Mouse (Mus musculus) intestine, embryonic 16.5 days (tissue): ENCODE measurements around the gene Ccdc88c. TPM values are rescaled to one million over a fixed set of nuclear protein-coding genes. Genes with fewer than 3 reads are reported as not detected.

Source experiments
- ATAC-seq: fragments of 200-750 bp; cut with Nextera tagmentation; 2 replicates; pipeline ENCODE4 v1.8.0; 2017; ENCODE audit warnings: moderate TSS enrichment, moderate library complexity
- H3K27ac ChIP-seq: fragments of 300-500 bp; sonication (generic); 2 replicates; pipeline ENCODE4 v1.5.1; 2014; ENCODE audit warnings: mild to moderate bottlenecking, low read length
- H3K27me3 ChIP-seq: fragments of 300-500 bp; sonication (generic); replicated peaks from 2 replicates; pipeline ENCODE4 v1.6.1; 2014; ENCODE audit warnings: low read length, control low read depth, mixed read lengths; ENCODE audit not compliant: control insufficient read depth, insufficient read depth
- H3K36me3 ChIP-seq: fragments of 300-500 bp; sonication (generic); 2 replicates; pipeline ENCODE4 v1.6.1; 2014; ENCODE audit warnings: low read length, control low read depth; ENCODE audit not compliant: control insufficient read depth, insufficient read depth
- H3K4me1 ChIP-seq: fragments of 300-500 bp; sonication (generic); 2 replicates; pipeline ENCODE4 v1.6.1; 2014; ENCODE audit warnings: low read length, control low read depth, mixed read lengths; ENCODE audit not compliant: control insufficient read depth, insufficient read depth
- H3K4me2 ChIP-seq: fragments of 300-500 bp; sonication (generic); 2 replicates; pipeline ENCODE4 v1.6.1; 2014; ENCODE audit warnings: low read depth, low read length, control low read depth
- H3K4me3 ChIP-seq: fragments of 300-500 bp; sonication (generic); 2 replicates; pipeline ENCODE4 v1.5.1; 2014; ENCODE audit warnings: mild to moderate bottlenecking, low read length
- H3K9ac ChIP-seq: fragments of 300-500 bp; sonication (generic); 2 replicates; pipeline ENCODE4 v1.6.1; 2014; ENCODE audit warnings: low read depth, low read length
- H3K9me3 ChIP-seq: fragments of 300-500 bp; sonication (generic); 2 replicates; pipeline ENCODE4 v1.6.1; 2016; ENCODE audit warnings: low read length, control low read depth; ENCODE audit not compliant: control insufficient read depth
- WGBS: fragments of 180-500 bp; shearing (Covaris S2); extraction: QIAGEN DNeasy Blood & Tissue Kit; methylation state at CpG from one replicate; pipeline ENCODE4 v1.1.7; 2014; 5-methylcytosine and 5-hydroxymethylcytosine counted together
- polyA plus RNA-seq: library from polyadenylated mRNA; unstranded; fragments of >200 nt; fragmentation: Nextera tagmentation; extraction: Ambion mirVana; gene quantifications from 2 replicates; pipeline ENCODE4 v1.2.1, GENCODE M21; 2015

Ccdc88c gene
- polyA plus RNA-seq, 1 experiment from 2014 or later, result 13.1 TPM

DNA sequence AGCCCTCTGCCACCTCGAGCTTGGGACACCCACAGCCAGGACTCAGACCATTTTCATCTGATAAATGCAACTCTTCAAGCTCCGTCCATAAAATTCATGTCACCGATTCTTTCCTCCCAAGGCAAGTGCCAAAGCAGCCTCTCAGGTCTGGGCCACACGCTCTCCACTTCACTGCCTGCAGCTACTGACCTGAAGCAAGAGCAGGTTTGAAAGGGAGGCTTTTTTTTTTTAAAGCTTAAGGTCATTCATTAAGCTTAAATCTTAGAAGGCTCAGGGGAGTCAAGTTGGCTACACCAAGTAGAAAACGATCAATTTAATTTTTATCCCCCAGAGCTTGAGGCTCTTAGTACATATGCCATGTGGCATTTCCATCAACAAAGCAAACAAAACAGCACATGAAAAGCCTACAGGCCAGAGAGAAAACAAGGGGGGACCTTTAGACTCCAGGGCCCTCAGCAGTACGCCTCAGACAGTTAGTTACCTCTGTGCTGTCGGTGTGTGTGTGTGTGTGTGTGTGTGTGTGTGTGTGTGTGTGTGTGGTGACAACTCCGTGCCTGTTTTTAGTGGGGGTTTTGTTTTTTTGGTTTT is 15.7 kb downstream of the Ccdc88c start:
- WGBS, result 56% methylated on average over 8 of the region's 8 CpGs
- Histone ChIP-seq H3K27ac (peak overlapping the region; percentile 73), H3K36me3 (no peaks in the 10 kb centered on the region), H3K4me3 (no peak overlapping the region), H3K4me2 (peak overlapping the region; percentile 7; the same call in 1 of the 2 replicates), H3K9ac (peak overlapping the region; percentile 61), H3K9me3 (no peaks in the 10 kb centered on the region), H3K4me1 (peaks cover 74% of the 10 kb centered on the region), H3K27me3 (no peaks in the 10 kb centered on the region)
- no peak for ATAC-seq

DNA sequence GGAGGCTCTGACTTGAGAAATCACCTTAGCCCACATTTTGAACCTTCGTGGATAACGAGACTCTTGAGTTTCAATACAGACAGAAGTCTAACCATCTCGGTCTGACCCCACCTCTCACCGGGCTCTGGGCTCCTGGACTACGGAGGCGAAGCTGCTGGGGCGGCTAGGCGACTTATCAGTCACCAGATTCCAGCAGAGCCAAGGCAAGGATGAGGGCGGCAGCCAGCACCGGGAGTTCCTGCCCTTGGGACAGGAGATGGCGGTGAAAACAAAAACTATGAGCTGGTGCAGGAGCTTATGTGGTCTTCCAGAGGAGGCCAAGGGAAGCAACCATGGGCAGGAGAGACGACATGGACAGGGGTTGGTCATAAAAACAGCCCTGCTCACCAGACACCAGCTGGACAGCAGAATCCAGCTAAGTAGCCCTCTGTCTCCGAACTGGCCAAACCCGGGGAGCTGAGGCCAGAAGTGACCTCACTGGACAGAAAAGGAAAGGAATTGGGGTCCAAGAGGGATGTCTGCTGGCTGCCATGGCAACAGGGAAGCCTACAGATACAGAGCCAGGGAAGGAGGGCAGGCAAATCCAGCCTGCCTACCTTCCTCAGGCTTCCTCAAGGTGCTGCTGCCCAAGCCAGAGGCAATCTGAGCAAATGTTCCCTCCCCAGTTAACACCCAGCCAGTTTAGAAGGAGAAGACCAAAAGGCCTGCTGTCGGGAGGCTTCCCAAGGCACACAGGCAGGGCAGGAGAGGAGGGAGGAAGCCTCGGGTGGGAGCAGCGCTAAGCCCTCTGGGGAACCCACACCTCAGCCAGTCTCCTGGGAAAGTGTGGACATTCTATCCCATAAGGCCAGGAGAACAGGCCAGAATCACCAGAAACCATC is 16.4 kb downstream of the Ccdc88c start:
- peak overlapping the region; percentile 73 for H3K27ac ChIP-seq
- H3K4me1 ChIP-seq, result peaks cover 73% of the 10 kb centered on the region
- no peak for ATAC-seq
- WGBS, result 23% methylated on average over 17 of the region's 17 CpGs
- no peaks in the 10 kb centered on the region for H3K27me3 ChIP-seq
- no peaks in the 10 kb centered on the region for H3K36me3 ChIP-seq
- H3K9ac ChIP-seq, result peak overlapping the region; percentile 61
- H3K4me3 ChIP-seq, result no peak overlapping the region
- peak overlapping the region; percentile 7 for H3K4me2 ChIP-seq
- H3K9me3 ChIP-seq, result no peaks in the 10 kb centered on the region

DNA sequence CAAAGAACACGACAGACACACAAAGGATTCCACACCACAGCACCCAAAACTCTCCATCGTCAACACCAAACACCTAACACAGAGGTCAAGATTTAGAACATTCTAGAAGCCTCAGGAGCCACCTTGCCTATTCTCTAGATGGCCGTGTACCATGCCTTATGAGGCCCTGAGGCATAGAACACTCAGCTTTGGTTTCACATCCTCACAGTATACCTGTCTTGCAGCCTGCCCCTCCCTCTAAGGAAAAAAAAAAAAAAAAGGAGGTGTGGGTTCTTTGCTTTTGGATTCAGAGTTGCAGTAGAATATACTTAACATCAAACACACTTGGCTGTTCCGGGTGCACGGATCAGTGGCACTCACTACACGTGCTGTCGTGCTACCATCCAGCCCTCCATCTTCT is 17.8 kb downstream of the Ccdc88c start:
- Histone ChIP-seq H3K36me3 (no peaks in the 10 kb centered on the region), H3K9me3 (no peaks in the 10 kb centered on the region), H3K27ac (peak overlapping the region; percentile 92), H3K4me3 (no peak overlapping the region), H3K27me3 (no peaks in the 10 kb centered on the region), H3K4me2 (no peak overlapping the region), H3K4me1 (peaks cover 65% of the 10 kb centered on the region), H3K9ac (peak overlapping the region; percentile 46; the same call in 1 of the 2 replicates)
- 76% methylated on average over 7 of the region's 7 CpGs for WGBS
- no peak for ATAC-seq

DNA sequence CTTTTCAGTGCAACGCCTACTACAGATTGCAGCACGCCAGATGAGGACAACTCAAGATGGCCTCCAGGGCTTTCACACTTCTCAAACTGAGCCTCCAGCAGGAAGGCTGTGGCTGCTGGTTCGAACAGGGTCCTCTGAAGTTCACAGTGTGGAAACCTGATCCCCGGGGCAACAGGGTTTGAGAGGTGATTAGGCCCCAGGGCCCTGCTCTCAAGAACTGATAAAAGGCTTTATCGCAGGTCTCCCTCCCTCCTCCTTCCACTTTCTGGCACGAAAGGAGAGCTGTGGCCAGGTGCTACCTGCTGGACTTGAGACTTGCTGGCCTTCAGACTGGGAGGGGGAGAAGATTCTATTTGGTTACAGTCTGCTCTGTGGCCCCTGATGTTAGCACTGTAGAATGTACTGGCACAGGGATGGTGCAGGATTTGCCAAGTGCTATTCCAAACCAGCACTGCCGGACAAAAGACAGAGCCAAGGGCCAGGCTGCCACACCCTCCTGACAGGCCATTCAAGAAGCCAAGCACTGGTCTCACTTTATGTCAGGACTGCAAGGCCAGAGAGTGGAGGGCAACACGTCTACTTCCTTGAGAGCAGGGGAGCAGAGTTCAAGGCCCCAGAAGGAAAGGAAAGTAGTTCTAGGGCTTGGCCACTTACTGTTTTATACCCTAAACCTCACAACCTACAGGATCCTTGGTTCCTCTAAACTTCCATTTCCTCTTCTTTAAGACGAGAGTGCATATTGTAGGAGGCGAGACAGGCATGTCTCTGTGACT is 18.5 kb downstream of the Ccdc88c start:
- H3K4me1 ChIP-seq, result peaks cover 59% of the 10 kb centered on the region
- peak; percentile 80 for ATAC-seq
- H3K9ac ChIP-seq, result peak overlapping the region; percentile 46
- no peak overlapping the region for H3K4me3 ChIP-seq
- H3K4me2 ChIP-seq, result peak overlapping the region; percentile 36
- H3K27me3 ChIP-seq, result no peaks in the 10 kb centered on the region
- H3K36me3 ChIP-seq, result no peaks in the 10 kb centered on the region
- no peaks in the 10 kb centered on the region for H3K9me3 ChIP-seq
- WGBS, result 48% methylated on average over 10 of the region's 10 CpGs
- H3K27ac ChIP-seq, result peak overlapping the region; percentile 92

DNA sequence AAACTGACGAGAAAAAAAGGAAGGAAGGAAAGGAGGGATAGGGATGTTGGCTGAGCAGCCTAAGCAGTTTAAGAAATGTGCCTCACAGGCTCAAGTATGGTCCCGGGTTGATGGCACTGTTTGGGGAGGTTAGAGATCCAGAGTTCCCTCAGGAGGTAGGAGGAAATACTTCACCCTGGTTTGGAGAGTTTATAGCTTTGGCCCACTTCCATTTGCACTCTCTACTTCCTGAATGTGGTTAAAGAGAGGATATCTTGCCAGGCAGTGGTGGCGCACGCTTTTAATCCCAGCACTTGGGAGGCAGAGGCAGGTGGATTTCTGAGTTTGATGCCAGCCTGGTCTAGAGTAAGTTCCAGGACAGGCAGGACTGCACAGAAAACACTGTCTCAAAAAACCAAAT is 19.6 kb downstream of the Ccdc88c start:
- WGBS, result 80% methylated on average over 4 of the region's 4 CpGs
- H3K36me3 ChIP-seq, result no peaks in the 10 kb centered on the region
- no peak for ATAC-seq
- H3K4me3 ChIP-seq, result no peak overlapping the region
- H3K27ac ChIP-seq, result peak overlapping the region; percentile 92
- H3K4me2 ChIP-seq, result no peak overlapping the region
- no peaks in the 10 kb centered on the region for H3K9me3 ChIP-seq
- no peaks in the 10 kb centered on the region for H3K27me3 ChIP-seq
- H3K9ac ChIP-seq, result no peak overlapping the region
- peaks cover 56% of the 10 kb centered on the region for H3K4me1 ChIP-seq

DNA sequence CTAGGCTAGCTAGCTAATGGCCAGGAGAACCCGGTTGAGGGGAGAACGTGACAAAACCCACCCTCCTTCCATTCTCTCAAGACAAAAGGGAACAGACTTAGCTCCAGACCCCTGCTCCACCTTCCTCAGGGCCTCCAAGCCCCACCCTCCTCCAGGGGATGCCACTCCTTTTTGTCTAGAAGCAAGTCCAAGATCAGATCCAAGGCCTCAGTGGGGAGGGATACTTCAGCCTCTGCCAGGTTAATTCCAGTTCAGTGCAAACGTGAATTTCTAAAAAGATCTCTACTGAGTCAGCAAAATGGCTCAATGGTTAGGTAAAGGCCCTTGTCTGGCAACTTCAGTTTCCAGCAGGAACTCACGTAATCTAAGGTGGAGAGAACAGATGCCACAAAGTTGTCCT is 20.2 kb downstream of the Ccdc88c start:
- Histone ChIP-seq H3K27ac (peak overlapping the region; percentile 92), H3K4me1 (peaks cover 56% of the 10 kb centered on the region), H3K4me2 (peak overlapping the region; percentile 29; the same call in 1 of the 2 replicates), H3K27me3 (no peaks in the 10 kb centered on the region), H3K9ac (peak overlapping the region; percentile 12), H3K9me3 (no peaks in the 10 kb centered on the region), H3K36me3 (no peaks in the 10 kb centered on the region), H3K4me3 (no peak overlapping the region)
- 39% methylated on average over 4 of the region's 4 CpGs for WGBS
- peak; percentile 45 for ATAC-seq

DNA sequence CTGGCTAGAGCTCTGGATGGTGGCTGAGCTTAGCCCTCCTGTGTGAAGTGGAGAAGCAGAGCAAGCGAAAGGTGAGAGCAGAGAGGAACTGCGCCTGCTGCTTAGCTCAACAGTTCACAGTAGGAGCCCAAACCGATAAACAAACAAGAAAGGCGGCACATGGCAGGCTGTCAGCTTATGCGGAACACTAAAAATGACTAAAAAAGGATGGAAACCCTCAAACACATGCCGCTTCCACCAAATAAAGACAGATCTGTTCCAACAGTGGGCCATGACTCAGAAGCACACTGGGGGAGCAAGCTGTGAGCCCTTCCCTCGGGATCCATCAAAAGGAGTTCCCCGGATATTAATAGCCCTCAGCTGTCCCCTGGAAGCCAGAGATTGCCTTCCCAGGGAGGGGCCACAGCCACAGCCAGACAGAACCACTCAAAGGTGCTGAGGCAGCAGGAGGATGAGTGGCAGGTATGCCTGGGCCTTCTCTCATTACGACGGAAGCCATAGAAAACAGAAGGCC is 20.8 kb downstream of the Ccdc88c start:
- Histone ChIP-seq H3K4me1 (peaks cover 58% of the 10 kb centered on the region), H3K9ac (peak overlapping the region; percentile 12), H3K36me3 (no peaks in the 10 kb centered on the region), H3K4me2 (peak overlapping the region; percentile 29; the same call in 1 of the 2 replicates), H3K27me3 (no peaks in the 10 kb centered on the region), H3K4me3 (no peak overlapping the region), H3K9me3 (no peaks in the 10 kb centered on the region), H3K27ac (peak overlapping the region; percentile 92)
- WGBS, result 24% methylated on average over 10 of the region's 10 CpGs
- peak; percentile 14 for ATAC-seq

DNA sequence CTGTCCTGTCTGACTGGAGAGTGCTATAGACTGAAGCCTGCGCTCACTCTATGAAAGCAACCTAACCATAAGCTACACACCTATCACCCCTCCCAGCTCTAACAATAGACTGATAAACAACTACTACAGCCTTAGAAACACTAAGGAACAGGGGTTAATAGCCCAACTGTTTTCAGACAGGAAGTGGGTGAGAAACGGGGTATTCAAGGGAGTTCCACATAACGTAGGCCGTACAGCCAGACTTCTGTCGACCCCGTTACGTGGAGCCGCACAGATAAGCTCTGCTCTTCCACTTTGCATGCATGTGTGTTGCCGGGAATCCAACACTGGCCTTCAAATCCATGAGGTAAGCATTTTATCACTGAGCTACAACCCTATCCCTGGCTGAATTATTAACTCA is 21.4 kb downstream of the Ccdc88c start:
- H3K9ac ChIP-seq, result 0 out of 2 replicates have a peak overlapping the region, but pooled peaks have one; percentile 12
- no peaks in the 10 kb centered on the region for H3K27me3 ChIP-seq
- H3K36me3 ChIP-seq, result no peaks in the 10 kb centered on the region
- no peak for ATAC-seq
- H3K4me2 ChIP-seq, result peak overlapping the region; percentile 18; the same call in 1 of the 2 replicates
- 44% methylated on average over 9 of the region's 9 CpGs for WGBS
- peaks cover 58% of the 10 kb centered on the region for H3K4me1 ChIP-seq
- no peaks in the 10 kb centered on the region for H3K9me3 ChIP-seq
- peak overlapping the region; percentile 92 for H3K27ac ChIP-seq
- no peak overlapping the region for H3K4me3 ChIP-seq
